Mouse (Mus musculus) lung, postnatal 25 days (tissue): ENCODE measurements around the gene Acbd3.

ENCODE experiments used
- DNase-seq: peaks from one replicate; pipeline ENCODE4 v3.0.0; 2022; ENCODE audit warnings: low spot score

Acbd3 gene

DNA sequence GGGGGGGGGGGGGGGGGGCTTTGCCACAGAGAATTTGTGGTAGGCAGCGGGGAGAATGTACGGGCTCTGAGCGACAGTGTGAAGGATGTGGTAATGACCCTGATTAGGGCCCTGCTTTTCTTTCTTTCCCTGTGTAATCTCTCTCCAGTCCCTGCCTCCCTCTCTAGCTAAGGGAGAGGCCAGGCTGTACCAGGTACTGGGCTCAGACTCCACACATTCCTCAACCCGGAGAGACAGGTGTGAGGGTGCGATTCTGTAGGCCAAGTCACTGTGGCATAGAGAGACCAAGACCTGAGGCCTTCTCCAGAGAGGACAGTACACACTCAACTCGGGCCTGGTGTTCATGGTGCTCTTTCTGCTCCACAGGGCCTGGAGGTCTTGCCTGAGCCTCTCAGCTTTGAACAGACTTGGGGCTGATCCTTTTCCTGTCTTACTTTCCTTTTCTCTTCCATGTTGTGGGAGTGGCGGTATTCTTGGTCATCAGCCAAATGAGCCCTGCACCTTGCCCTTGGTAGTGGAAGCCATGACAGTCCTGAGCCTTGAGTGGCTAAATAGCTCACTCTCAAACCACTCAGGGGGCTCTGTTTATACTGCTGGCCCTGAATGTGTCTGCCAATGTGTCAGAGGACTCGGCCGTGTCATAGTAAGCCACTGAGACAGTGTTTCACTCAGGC lies 57.2 kb downstream of the Acbd3 start:
- DNase-seq: no peak

DNA sequence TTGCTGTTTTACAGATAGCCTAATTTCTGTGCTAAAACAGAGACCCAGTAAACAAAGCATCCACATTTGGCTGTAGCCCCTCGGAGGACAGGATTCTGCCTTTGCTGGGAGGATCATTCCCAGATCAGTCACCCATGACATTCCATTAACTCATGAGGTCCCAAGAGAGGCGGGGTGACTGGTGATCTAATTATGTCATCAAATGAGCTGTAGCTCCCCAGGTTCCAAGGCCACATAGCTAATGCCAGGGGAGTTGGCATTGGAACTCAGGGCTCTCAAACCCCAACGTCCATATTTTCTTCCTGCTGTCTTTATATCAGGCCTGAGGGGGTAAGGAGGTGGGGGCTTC lies 57.7 kb downstream of the Acbd3 start:
- no peak for DNase-seq

DNA sequence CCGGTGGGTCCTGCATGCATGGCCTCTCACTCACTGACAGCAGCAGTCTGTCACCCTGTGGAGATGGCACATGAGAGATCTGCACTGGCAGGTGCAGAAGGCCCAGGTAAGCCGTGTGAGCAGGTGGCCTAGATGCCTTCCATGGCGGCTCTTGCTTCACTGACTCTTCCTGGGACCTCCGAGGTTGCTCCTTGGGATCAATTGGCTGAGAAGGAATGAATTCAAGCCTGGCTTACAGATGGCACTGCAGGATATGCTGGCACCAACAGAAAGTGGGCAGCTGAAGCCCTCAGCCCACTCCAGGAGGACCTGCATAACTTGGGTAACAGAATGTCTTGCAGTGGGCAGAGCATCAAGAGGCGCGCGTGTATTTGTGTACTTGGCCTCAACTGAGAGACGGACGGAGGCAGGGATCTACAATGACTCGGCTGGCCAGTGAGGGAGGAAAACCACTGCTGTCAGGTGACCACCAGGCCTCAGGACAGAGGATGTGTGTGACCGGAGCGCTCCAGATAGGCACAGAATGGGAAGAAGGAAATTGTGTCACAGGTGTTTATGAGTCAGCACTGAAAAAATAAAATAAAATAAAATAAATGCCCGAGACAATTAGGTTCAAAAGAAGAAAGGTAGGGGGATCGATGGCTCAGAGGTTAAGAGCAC lies 66.1 kb downstream of the Acbd3 start:
- DNase-seq: no peak

DNA sequence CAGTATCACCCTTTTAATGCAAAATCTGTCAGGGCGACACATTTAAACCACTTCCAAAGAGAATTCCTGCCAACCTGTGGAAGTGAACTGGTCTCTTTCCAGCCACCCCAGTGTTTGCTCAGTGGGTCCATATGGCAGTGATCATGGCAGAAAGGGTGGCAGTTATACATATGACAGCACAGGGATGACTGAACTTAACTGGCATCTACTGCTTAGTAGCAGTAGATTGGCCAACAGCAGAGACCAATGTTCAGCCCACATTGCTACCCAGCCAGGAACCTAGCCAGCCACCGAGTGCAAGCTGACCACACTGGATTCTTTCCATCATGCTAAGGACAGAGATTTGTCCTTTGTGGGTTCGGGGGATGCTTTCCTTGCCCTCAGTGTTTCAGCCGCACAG lies 67.0 kb downstream of the Acbd3 start:
- DNase-seq: no peak

DNA sequence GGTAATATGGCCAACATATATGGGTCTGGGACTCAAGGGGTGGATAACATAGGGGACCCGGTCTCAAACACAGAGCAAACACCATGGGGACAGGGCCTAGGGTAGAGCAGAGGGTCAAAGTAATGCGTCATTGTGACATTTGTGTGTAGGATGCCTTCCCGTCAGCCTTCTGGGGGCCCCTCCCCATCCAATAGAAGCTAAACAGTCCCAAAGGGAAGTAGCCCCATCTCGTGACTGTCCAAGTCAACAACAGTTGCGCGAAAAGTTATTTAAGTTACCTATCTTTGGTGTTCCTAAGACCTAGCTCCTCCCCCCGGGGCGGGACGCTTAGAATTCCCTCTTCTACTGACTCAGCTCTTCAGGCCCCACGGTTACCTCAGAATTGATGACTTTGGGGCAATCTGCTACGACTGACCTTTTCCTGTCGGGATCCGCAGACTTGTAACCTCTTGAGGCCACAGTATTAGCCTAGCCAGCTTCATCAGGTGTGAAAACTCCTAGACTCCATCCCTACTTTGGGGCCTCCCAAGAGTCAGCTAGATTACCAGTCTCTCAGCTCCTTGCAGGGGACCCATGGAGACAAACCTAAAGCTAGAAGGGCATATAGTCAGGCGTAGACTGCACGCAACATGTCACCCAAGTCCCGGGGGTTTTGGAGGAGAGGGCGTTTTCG lies 67.7 kb downstream of the Acbd3 start:
- DNase-seq: peak; percentile 35

DNA sequence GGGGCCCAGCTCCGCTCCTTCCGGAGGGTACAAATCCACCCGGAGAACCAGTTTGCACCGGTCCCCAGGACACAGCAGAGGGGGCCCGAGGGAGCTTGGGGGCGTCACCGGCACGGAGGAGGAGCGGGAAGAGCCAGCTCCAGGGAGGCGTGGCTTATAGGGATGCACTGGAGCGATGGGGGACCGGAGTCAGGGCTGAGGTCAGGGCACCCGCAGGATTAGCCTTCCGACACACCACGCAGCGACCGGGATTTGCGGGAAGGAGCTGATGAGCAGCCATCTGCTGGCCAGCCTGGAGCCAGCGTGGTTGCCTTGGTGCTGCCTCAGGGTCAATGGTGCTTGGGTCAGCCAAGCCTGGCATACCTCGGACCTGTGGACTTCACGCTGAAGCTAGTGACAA lies 68.3 kb downstream of the Acbd3 start:
- no peak for DNase-seq

DNA sequence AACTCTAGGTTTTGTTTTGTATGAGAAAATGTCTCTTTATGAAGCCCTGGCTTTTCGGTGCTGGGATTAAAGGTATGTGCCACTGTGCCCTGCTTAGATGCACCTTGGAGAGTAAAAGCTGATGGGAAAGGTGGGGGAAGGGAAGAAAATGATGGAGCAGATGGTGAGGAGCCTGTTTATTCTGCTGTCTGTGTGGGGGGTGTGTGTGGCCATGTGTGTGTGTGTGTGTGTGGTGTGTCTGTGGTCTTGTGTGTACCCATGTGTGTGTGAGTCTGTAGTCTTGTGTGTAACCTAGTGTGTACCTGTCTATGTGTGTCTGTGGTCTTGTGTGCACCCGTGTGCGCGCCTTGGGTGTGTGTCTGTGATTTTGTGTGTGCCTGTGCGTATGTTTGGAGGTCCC lies 72.8 kb downstream of the Acbd3 start:
- no peak for DNase-seq

DNA sequence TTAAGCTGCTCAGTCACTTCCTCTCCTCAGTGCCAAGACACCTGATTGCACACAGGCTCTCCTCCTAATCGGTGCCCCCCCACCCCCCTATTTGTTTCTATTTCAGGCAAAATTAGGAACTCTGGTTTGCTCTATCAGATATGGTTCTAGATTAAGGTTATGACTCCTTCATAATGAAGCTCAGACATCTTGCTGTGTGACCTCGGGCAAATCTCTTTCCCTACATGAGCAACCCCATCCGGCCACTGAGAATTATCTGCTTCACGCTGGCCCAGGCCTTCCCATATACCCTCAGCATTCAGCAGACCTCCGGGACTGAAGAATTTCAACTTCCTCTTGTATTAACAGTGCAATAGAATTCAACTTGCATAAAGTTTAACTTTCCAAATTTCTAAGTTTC lies 73.4 kb downstream of the Acbd3 start:
- DNase-seq: no peak

DNA sequence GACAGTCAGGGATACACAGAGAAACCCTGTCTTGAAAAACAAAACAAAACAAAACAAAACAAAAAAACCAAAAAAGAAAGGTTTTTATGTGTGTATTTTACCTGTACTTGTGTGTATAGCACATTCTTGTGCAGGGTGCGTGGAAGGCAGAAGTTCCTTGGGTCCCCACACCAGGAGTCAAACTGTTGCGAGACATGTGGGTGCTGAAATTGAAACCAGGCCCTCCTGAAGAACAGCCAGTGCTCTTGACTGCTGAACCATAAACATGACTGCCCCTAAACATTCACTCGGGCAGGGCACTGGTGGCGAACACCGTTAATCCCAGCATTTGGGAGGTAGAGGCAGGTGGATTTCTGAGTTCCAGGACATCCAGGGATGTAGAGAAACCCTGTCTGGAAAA lies 74.2 kb downstream of the Acbd3 start:
- DNase-seq: no peak

DNA sequence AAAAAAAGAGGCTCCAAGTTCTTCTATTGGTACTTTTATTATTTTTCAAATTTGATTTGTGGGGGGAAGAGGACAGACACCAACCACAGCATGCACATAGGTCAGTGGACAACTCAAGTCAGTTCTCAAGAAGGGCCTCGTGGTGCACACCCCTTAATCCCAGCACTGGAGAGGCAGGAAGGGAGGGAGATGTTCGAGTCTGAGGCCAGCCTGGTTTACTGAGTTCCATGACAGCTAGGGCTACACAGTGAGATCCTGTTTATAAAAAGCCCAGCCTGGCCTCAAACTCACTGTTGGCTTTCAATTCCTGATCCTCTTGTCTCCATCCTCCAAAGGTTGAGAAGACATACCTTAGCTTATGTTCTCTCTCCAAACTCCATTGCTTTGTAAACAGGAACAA lies 75.0 kb downstream of the Acbd3 start:
- no peak for DNase-seq

DNA sequence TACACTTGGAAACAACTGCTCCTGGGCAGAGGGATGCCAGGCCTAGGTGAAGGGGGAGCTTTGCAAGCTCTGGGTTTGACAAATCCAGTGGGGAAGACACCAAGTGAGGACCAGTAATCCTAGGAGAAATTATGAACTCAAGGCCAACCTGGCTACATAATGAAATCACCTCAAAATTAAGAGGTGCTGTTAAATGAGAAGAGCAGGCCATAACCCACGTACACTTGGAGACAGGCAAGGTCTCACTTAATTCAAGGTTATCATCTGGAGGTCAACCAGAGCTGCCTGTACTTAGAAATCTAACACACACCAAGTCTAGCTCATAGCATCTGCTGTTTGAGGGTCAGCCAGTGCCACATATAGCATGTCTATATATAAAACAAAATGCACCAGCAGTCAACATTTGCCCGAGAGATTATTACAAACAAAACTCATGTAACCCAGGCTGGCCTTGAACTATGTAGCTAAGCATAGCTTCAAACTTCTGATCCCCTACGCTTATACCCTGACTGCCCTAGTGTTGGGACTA lies 75.7 kb downstream of the Acbd3 start:
- DNase-seq: no peak
